Mouse (Mus musculus) skeletal muscle tissue, adult 2 months (tissue): ENCODE results near the gene Bhlhe23.

Source experiments
- DNase-seq: peaks from one replicate; pipeline ENCODE4 v3.0.0-alpha.2; 2012; ENCODE audit warnings: low read depth, low spot score

Gene Bhlhe23

DNA sequence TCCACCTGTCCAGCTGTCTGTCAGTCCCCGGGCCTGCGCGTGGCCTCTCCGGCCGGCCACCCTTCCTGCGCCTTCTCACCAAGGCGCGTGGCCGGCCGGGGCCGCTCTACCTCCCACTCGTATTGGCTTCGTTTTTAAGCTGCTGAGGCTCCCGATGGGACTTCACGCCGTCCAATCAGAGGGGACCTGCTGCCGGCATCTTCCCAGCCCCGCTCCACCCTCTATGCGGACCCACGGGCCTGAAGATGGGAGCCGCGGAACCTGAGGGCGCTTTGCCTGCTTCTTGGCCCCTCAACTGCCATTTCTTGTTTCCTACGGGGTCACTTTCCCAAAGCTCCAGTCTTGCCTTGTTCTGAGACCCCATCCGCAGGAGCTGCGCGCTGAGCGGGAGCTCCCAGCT lies at the start of gene Bhlhe23:
TSS of gene Bhlhe23 (minus strand) at position 108 of the 400 bp plus-strand sequence.
- no peak for DNase-seq

DNA sequence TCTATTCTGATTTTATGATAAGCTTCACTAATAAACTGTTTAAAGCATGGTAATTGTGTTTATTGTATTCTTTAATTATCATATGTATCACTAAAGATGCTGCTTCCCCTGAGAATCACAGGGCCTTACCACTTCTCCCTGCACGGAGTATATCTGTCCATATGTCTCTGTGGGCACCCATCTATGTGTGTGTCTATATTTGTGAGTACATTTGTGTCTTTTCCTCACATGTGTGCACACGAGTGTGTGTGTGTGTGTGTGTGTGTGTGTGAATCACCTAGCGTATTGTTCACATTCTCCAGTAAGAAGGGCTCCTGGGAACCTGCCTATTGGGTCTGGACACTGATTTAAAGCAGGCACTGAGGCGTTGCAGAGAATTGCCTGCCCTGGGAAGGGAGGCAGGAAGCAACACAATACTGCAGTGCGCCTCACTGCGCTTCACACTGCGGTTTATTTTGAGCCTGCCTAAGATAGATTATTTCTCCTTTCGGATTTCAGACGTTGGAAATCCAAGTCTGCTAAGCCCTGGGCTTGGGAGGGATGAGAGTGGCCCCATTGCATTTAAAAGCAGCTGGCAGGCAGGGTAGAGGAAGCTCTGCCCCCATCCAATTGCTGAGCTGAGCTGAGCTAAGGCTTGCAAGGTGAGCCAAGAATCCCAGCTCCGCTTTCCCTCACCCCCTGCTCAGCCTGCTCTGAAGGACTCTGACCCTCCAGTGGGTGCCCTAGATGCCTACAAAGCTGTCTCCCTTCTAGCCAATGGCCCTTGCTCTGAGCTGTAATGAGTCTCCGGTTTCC lies 48.6 kb upstream of the Bhlhe23 start:
- DNase-seq, result no peak

DNA sequence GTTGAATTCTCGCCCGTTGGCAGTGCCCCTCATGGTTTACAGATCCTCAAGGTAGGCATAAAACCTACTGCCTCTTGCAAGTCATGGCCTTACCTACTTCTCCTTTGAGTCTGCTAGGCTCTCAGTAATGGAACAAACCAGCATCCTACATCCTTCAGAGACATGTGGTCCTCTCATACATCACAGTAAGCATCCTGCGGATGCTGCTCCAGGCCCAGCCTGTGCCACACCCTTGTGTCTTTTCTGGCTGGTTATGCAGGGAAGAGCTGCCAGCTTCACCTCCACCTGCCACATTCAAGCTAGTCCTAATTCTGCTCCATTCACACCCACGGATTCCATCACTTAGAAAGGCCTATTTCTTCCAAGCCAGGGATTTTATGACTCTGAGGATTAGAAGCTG lies 48.0 kb upstream of the Bhlhe23 start:
- no peak for DNase-seq

DNA sequence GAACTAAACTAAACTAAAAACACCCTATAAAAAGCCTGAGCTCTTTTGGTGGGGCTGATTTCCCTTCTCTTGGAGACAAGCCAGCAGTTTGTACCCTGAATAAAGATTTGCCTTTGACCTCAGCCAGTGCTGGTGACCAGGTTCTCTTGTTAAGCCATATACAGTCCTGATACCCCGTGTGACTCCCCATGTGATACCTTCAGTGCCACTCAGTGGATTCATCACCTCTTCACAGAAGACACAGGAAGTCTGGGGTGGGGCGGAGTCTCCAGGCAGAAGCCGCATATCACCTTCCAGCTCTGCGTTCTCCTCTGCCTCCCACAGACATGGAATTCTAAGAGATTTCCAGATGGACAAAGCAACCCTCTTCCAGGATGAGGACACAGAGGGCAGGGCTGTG lies 47.4 kb upstream of the Bhlhe23 start:
- no peak for DNase-seq

DNA sequence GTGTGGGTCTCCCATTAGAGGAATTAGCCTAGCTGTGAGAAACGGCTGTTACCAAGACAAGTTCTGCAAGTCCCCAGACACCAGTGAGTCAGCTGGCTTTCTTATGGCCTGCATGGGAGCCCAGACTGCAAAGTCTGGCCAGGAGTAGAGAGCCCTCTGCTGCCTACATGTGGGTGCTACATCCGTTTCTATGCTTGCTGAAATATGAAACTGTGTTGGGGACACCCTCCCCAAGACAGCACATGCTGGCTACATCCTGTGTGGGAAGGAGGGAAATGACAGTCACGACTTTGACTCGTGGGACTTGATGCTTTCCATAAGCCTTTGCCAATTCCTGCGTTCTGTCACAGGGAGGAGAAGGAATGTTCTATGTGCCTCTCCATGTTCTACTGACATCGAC lies 45.8 kb upstream of the Bhlhe23 start:
- peak; percentile 45 for DNase-seq

DNA sequence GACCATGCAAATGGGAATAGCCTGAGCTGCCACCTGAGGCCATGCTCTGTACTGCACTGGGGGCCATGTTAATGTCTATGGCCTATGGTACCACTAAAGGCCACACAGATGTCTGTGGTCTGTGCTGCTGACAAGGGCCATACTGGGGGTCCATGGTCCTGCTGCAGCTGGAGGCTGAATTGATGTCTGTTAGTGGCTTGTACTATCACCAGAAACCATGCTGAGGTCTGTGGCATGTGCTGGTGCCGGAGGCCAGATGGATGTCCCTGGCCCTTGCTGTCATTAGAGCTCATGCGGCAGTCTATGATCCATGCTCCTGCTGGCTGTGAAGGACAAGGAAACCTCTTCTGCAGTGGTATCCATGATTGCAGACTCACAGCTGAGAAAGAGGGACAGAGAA lies 42.8 kb upstream of the Bhlhe23 start:
- DNase-seq, result no peak

DNA sequence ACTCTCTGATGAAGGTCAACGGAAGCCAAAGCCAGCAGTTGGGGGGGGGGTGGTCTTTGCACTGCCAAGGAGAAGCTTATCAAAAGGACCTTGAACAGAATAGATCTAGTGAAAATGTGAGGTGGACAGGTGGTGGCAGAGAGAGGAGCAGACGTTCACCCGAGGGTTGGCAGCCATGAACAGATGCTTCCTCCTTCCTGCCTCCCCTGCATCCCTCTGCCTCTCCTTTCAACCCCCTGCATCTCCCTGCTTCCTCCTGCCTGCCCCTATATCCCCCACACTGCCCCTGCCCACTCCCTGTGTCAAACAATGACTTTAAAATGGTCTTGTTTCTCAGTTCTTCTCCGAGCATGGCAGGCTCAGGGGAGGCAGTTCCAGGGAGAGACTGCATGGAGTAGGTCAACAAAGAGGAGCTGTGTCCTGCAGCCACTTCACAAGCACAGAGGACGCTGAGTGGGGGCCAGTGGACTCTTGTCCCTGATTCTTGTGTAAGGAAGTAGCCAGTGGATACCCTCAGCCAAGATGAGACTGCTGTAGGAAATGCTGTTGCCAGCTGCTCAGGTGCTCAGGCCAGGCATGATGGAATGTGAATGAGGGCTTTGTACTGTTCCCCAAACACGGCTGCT lies 39.9 kb upstream of the Bhlhe23 start:
- no peak for DNase-seq

DNA sequence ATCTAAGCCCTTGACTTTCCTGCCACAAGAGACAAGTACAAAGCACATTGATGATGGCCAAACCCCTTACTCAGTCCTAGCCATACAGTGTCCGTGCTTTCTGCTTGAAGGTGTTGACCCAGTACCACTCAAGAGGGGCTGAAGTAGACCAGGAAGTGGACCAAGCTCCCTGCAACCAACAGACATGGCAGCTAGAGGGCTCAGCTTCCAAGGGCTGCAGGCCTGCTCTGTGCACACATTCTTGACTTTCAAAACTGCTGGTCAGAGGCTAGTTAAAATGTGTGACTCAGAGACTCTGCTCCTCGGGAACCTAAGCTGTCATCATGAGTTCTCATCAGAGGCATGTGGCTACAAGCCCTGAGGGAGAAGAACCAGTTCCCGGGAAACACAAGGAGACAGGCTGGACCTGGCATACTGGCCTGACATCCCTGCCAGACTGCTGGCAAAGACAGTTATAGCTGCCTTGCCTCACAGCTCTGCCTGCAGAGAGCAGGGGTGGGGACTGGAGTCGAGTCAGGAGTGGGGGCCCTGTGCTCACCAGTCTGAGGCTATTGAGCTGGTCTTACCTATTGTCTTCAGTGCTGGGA lies 37.4 kb upstream of the Bhlhe23 start:
- DNase-seq, result peak; percentile 29

DNA sequence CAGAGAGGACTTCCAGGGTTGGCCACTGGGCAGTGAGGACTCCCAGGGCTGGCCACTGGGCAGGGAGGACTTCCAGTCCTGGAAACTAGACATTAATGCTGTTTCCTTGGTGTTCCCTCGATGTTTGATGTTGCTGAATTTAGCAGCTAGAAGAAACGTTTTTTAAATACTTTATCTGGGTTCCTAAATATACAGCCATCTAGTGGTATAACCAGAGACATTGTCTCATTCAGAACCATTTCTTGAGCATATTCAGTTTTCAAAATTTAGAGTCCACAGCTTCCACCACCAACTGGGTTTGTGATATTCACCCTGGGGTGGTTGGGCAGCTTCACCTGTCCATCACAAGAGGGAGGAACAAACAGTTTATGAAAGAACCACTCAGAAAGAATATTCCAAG lies 34.3 kb upstream of the Bhlhe23 start:
- DNase-seq, result no peak

DNA sequence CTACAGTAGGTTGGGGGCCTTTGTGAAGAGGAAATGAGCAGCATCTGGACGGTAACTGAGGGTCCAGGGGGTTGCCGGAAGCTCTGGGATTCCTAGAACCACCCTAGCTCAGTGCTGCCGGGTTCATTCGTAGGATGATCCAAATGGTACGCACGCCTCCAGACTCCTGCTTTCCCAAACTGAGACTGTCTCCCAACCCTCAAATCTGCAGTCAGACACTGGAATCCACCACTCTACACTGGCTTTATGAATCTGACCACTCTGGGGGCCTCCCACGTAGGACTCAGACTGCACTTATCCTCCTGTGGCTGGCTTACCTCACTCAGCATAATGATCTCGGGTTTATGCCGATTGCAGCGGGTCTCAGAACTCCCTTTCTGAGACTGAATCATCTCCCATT lies 32.8 kb upstream of the Bhlhe23 start:
- DNase-seq, result no peak

DNA sequence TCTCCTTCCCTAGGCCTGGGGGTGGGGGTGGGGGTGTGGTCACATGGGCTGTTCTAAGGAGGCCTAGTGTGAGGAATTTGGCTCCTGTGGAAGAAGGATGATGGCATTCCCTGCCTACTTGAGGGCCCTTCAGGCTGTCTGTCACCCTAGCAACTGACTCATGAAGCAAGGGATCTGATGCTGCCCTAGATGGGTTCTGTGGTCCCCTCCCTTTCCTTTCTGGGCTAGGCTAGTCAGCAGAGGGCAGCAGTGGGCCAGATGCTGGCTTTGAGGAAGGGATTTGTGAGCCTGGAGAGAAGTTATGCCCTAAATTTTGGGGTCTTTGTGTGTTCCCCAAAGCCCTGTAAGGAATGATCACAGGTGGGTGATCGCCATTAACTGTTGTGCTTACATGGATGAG lies 29.3 kb upstream of the Bhlhe23 start:
- DNase-seq, result no peak

DNA sequence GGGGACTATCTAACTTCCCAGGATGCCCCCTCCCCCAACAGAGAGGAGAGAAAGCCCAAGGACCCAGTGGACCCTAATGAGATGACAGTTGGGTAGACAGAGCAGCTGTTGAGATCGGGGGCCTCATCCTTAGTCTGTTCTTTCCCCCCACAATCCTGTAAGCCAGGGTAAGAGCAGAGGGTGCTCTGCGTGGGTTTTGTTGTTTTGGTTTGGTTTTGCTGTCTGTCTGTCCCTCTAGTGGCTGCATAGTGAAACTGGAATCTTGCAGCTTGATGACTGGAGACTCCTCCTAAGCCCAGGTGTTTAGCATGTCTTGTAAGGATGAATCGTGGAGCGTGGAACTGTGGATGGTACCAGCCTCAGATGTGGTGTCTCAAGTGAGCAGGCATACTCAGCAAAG lies 19.3 kb upstream of the Bhlhe23 start:
- no peak for DNase-seq

DNA sequence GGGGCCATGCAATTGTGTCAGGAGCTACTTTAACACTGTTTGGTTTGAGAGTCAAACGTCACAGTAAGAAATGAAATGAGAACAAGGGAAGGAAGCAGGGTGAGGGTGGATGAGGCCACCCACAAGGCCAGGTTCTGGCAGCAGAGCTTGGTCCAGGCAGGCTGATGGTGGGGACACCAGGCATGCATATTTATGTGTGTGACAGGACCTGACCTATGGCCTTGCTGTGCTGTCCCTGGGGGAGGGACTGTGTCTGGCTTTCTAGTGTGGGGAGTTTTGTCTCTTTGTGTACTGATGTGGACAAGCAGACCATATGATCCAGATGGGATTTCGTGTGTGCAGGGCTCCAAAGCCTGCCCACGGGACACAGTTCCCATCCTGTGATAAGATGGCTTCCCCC lies 18.9 kb upstream of the Bhlhe23 start:
- no peak for DNase-seq

DNA sequence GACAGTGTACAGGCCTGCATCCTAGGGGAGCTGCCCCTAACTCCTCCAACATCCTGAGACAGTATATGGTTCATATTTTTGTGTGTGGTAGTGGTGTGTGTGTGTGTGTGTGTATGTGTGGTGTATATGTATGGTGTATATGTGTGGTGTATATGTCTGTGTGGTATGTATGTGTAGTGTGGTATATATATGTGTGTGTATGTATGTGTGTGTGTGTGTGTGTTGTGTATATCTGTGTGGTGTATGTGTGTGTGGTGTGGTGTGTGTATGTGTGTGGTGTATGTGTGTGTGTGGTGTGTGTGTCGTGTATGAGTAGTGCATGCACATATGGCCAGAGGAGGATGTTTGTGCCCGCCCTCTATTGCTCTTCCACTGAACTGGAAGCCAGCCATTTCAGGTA lies 17.7 kb upstream of the Bhlhe23 start:
- no peak for DNase-seq

DNA sequence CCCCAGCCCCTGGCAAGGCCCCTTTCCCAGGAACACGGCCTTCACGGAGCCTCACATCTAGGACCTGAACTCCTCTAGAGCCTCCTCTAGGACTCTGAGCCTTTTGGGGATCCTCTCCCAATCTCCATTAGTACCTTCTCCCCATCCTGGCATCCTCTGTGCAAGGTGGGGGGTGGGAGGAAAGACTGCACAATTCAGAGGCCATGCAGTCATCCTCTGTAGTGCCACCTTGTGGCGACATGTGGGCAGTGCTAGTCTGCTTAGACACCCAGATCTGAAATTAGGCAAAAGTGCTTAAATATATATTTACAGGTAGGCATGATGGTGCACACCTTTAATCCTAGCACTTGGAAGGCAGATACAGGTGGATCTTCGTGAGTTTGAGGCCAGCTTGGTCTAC lies 15.0 kb upstream of the Bhlhe23 start:
- no peak for DNase-seq

DNA sequence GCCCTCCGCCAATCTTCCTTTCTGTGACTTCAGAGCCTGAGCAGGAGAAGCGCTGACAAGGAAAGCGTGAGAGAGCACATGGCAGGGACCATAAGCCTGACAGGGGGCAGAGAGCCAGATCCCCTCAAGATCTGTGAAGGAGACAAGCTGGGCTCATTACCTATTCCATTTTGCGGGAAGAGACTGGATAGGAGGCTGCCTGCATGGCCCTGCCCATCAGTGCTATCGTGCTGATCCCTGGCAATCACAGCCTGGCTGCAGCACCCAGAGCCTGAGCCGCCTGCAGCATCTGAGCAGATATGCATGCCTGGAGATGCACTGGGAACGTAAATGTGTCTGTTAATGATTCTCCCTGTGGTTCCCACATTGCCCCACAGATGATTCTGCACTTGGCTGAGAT lies 12.1 kb upstream of the Bhlhe23 start:
- DNase-seq, result no peak

DNA sequence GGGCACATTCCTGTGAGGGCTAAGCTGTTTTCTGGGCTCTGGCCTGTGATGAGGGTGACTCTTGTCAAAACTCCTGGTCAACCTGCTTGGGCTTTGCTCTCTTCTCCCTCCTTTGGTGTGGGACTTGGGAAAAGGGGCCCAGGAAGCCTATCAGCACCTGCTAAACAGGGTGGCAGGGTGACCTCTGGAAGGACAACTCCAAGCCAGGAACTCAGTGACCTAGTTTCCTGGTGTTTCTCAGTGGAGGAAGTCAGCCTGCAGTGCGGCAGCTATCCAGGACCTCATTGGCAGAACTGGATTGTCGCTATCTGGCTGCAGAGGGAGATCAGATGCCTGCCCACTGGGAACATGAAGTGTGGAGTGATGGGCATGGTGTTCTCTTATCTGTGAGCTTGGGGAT lies 11.7 kb upstream of the Bhlhe23 start:
- no peak for DNase-seq

DNA sequence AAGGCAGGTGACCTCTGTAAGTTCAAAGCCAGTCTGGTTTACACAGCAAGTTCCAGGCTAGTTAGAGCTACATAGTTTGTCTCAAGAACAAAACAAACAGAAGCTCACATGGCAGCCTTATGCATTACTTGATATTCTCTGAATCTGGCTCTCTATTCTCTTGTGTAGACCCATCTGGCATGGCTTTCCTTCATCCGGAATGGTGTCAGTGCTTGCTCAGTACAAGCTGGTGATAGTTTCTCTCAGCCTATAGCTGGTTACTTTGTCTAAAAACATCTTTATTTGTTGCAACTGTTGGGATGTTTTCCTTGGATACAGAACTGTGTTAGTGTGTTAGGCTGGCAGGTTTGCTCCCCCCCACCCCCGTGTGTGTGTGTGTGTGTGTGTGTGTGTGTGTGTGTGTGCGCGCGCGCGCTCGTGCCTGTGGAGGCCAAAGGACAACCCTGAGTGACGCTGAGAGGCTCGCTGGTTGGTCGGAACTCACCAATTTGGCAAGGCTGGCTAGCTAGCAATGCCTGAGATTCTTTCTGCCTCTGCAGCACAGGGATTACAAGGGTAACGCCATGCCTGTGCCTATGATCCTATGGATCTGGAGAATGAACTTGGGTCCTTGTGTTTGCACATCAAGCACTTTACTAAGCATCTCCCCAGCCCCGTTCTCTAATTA lies 11.0 kb upstream of the Bhlhe23 start:
- DNase-seq, result no peak

DNA sequence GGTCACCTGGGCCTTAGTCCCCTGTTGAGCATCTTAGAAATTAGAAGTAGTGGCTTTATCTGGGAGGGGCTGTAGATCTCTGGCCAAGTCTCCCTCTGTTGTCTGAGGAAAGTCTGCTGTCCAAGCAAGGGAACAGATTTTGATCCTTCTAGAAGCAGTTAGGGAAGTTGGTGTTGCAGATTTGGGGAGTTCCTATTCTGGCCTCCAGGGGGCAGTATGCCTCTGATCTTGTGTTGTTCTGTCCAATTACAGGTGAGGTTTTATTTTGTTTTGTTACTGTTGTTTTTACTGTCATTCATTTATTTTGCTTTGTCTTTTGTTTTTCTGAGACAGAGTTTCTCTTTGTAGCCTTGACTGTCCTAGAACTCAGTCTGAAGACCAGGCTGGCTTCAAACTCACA lies 10.0 kb upstream of the Bhlhe23 start:
- no peak for DNase-seq

DNA sequence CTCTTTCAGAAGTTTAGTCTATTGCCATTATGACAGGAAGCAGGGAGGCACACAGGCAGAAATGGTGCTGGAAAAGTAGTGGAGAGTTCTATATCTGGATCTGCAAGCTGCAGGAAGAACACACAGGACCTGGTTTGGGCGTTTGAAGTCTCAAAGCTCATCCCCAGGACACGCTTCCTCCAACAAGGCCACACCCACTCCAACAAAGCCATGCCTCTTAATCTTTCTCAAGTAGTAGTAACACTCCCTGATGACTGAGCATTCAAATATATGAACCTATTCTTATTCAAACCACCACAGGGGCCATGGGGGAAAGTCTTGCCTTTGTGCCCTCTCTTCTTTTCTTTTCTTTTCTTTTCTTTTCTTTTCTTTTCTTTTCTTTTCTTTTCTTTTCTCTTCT lies 3.6 kb upstream of the Bhlhe23 start:
- no peak for DNase-seq

DNA sequence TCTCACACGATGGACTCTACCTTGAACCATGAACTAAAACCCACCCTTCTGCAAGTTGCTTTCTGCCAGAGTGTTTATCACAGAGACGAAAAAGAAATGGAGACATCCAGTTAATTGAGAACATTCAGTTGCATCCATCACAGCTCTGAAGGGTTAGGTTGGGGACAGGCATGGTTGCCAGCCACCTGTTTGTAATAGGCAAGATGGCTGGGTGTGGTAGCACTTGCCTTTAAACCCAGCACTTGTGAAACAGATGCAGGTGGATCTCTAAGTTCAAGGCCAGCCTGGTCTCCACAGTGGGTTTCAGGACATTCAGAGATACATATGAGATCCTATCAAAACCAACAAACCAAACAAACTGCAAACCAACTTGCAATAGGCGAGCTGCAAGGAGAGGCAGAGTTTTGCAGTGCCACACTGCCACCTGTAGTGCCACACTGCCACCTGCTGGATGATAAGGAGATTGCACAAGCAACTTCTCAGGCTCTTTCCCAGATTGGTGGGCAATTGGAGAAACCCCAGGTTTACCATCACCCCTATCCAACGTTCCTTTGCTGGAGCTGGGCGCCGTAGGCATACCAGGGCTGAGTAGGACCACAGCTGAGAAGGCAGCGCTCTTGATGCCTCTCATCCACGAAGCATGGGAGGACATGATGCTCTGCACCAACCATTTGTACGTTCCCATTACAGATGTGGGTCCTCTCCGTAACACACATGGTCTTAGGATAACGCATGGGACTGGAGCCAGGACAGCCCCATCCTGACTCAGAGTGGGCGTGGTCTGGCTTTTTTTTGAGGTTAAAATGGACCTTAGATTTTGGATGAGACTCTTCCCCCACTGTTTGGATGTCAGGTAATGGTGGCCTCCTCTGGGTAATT lies 2.8 kb upstream of the Bhlhe23 start:
- DNase-seq, result peak; percentile 45

DNA sequence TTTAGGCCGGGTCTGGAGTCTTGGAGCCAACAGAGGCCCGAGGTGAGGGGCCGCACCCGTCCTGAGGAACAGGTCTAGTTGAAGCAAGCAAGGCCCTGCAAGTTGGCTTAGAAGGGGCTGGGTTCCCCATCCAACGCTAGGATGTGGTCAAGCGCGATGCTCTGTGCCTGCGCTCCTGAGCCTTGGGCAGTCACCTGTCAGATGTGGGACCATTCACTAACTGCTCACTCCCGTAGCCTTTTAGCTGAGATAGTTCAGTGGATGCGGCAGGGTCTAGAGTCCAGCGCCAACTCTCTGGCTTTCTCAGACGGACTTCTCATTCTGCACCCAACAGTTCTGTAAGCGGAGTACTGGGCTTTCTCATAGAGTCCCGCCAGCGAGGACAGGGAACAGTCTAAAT lies 1.1 kb downstream of the Bhlhe23 start:
- no peak for DNase-seq
